Mouse (Mus musculus) CD4-positive, CD25-positive, alpha-beta regulatory T cell, adult 2 months (primary cell): Measurements from ENCODE around the gene Mrgpra2a.
"Not testable (repeated sequence)": the region's sequence is repeated elsewhere in the genome, so short reads cannot be mapped to it uniquely, and the experiment has no call there.

Experiments used
- DNase-seq: peaks from one replicate; pipeline ENCODE4 v3.0.0-alpha.2; 2012; ENCODE audit warnings: low read depth, low spot score

Mrgpra2a gene

DNA sequence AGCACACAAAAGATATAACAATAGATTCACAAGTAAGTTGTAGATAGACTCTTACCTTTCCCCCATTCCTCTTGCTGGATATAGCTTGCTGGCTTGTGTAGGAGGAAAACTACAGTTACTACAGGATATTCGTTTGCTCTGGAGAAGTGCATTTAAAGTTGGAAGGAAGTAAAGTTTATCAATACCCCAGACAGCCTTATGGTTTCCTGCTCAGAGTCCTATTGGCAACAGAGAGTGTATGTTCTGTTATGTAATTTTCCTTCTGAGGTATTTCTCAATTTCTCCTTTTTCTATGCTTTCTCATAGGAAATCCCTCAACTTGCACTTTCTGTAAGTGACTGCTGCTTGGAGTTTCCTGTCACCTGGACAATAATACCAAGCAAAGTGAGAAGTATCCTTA lies at the start of gene Mrgpra2a:
TSS of gene Mrgpra2a (minus strand) at position 125 of the 400 bp plus-strand sequence.
- DNase-seq = not testable (repeated sequence)

DNA sequence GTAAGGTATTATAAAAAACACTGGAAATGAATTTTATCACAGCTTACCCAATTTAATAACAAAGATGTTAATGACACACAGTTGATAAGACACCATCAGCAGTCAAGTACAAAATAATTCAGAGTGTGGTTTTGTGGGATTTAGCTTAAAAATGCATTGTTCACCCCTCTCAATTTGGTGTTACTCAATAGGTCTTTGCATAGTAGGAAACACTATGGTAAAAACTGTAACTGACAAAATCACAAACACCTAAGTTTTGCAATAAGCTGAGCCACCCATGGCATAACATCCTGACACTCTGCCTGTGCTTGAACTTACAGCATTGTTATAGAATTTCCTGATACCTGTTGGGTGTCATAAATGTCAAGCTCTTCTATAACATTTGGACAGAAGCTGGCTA lies 39.3 kb upstream of the Mrgpra2a start:
- DNase-seq = not testable (repeated sequence)

DNA sequence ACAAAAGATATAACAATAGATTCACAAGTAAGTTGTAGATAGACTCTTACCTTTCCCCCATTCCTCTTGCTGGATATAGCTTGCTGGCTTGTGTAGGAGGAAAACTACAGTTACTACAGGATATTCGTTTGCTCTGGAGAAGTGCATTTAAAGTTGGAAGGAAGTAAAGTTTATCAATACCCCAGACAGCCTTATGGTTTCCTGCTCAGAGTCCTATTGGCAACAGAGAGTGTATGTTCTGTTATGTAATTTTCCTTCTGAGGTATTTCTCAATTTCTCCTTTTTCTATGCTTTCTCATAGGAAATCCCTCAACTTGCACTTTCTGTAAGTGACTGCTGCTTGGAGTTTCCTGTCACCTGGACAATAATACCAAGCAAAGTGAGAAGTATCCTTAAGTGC lies 37.5 kb upstream of the Mrgpra2a start:
- DNase-seq = not testable (repeated sequence)

DNA sequence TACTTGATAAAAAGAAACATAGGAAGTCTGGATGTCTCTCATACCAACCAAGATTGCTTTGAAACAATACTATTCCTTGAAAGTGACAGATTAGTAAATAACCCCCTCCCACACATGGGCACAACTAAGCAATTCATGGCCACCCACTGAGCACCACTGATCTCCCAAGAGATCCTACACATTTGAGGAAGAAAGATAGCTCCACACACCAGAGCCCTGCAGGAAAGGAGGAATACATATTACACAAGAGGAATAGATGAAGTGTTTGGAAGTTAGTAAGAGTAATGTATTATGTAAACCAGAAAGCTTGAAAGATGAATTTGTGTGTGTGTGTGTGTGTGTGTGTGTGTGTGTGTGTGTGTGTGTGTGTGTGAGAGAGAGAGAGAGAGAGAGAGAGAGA lies 31.2 kb upstream of the Mrgpra2a start:
- not testable (repeated sequence) for DNase-seq

DNA sequence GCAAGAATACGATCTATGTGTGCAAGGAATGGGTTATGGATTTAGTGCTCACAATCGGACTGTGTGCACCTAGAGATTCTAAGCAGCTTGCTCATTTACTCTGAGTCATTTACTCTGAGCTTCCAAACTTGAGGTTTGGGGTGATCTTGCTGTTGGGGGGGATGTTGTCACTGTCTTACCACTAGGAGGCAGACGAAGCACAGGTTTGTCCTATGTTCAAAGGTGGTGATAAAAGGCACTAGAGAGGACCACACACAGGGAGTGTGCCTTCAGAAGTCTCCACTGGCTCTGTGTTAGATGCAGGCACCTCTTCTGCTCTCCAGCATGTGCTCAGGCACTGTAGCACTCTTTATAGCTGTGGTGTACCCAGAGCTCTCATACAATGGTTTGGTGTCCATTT lies 22.0 kb upstream of the Mrgpra2a start:
- DNase-seq = not testable (repeated sequence)

DNA sequence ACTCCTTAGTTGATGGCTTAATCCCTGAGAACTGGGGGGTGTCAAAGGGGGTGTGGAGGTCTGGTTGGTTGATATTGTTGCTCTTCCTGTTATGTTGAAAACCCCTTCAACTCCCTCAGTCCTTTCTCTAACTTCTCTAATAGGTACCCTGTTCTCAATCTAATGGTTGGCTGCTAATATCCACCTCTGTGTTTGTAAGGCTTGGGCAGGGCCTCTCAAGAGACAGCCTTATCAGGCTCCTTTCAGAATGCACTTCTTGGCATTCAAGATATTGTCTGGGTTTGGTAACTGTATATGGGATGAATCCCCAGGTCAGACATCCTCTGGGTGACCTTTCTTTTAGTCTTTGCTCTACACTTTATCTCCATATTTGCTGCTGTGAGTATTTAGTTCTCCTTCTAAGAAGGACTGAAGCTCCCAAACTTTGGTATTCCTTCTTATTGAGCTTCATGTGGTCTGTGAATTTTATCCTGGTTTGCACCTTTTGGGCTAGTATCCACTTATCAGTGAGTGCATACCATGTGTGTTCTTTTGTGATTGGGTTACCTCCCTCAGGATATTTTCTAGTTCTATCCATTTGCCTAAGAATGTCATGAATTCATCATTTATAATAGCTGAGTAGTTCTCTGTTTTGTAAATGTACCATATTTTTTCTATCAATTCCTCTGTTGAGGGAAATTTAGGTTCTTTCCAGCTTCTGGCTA lies 13.5 kb upstream of the Mrgpra2a start:
- not testable (repeated sequence) for DNase-seq

DNA sequence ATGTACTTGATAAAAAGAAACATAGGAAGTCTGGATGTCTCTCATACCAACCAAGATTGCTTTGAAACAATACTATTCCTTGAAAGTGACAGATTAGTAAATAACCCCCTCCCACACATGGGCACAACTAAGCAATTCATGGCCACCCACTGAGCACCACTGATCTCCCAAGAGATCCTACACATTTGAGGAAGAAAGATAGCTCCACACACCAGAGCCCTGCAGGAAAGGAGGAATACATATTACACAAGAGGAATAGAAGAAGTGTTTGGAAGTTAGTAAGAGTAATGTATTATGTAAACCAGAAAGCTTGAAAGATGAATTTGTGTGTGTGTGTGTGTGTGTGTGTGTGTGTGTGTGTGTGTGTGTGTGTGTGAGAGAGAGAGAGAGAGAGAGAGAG lies 6.2 kb downstream of the Mrgpra2a start:
- not testable (repeated sequence) for DNase-seq

DNA sequence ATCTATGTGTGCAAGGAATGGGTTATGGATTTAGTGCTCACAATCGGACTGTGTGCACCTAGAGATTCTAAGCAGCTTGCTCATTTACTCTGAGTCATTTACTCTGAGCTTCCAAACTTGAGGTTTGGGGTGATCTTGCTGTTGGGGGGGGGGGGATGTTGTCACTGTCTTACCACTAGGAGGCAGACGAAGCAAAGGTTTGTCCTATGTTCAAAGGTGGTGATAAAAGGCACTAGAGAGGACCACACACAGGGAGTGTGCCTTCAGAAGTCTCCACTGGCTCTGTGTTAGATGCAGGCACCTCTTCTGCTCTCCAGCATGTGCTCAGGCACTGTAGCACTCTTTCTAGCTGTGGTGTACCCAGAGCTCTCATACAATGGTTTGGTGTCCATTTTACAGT lies 15.5 kb downstream of the Mrgpra2a start:
- not testable (repeated sequence) for DNase-seq

DNA sequence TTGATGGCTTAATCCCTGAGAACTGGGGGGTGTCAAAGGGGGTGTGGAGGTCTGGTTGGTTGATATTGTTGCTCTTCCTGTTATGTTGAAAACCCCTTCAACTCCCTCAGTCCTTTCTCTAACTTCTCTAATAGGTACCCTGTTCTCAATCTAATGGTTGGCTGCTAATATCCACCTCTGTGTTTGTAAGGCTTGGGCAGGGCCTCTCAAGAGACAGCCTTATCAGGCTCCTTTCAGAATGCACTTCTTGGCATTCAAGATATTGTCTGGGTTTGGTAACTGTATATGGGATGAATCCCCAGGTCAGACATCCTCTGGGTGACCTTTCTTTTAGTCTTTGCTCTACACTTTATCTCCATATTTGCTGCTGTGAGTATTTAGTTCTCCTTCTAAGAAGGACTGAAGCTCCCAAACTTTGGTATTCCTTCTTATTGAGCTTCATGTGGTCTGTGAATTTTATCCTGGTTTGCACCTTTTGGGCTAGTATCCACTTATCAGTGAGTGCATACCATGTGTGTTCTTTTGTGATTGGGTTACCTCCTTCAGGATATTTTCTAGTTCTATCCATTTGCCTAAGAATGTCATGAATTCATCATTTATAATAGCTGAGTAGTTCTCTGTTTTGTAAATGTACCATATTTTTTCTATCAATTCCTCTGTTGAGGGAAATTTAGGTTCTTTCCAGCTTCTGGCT lies 24.0 kb downstream of the Mrgpra2a start:
- not testable (repeated sequence) for DNase-seq

DNA sequence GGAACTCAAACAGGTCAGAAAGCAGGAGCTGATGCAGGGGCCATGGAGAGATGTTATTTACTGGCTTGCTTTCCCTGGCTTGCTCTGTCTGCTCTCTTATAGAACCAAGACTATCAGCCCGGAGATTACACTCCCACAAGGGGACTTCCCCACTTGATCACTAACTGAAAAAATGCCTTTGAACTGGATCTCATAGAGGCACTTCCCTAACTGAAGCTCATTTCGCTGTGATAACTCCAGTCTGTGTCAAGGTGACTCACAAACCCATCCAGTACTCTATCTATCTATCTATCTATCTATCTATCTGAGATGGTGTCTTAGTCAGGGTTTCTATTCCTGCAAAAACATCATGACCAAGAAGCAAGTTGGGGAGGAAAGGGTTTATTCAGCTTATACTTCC lies 41.3 kb downstream of the Mrgpra2a start:
- DNase-seq = no peak

DNA sequence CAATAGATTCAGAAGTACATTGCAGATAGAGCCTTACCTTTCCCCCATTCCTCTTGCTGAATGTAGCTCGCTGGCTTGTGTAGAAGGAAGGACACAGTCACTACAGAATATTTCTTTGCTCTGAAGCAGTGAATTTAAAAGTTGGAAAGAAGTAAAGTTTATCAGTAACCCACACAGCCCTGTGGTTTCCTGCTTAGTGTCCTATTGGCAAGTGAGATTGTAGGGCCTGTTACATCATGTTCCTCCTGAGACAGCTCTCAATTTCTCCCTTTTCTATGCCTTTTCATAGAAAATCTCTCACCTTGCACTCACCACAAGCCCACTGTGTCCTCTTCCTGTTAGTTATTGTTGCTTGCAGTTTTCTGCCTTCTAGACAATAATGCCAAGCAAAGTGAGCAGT lies 42.4 kb downstream of the Mrgpra2a start:
- no peak for DNase-seq

DNA sequence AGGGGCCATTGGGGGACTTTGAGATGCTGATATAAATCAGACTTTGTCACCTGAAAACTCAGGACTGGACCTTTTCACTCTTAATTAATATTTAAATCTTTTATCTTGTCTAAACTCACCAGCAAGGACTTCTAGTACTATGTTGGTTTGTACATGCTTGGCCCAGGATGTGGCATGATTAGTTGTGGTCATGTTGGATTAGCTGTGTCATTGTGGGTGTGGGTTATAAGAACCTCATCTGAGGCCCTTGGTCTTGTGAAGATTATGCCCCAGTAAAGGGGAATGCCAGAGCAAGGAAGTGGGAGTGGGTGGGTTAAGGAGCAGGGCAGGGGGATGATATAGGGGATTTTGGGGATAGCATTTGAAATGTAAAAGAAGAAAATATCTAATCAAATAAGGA lies 50.8 kb downstream of the Mrgpra2a start:
- no peak for DNase-seq
